Mouse (Mus musculus) megakaryocyte, embryonic 14.5 days (primary cell): ENCODE data around the gene 9230104L09Rik. TPM values are rescaled to one million over a fixed set of nuclear protein-coding genes. Genes with fewer than 3 reads are reported as not detected.

Experiments used
- H3K27me3 ChIP-seq: replicated peaks from 2 replicates; pipeline ENCODE3; 2012; ENCODE audit warnings: inconsistent platforms
- H3K36me3 ChIP-seq: replicated peaks from 2 replicates; pipeline ENCODE3; 2012; ENCODE audit warnings: low read length, inconsistent platforms, mixed read lengths
- H3K4me1 ChIP-seq: 2 replicates; pipeline ENCODE4 v1.6.1; 2012; ENCODE audit warnings: inconsistent platforms
- H3K4me3 ChIP-seq: replicated peaks from 2 replicates; pipeline ENCODE3; 2012; ENCODE audit warnings: moderate library complexity, mild to moderate bottlenecking, inconsistent platforms
- H3K9me3 ChIP-seq: 2 replicates; pipeline ENCODE4 v1.6.1; 2012; ENCODE audit warnings: inconsistent platforms
- FLI1 ChIP-seq: IDR thresholded peaks from 2 replicates; pipeline ENCODE4 v1.6.1; 2012; ENCODE audit warnings: low read length, inconsistent platforms, mixed read lengths
- GATA1 ChIP-seq: IDR thresholded peaks from 3 replicates; pipeline ENCODE4 v1.6.1; 2012; ENCODE audit warnings: mixed read lengths, low read length, inconsistent platforms, borderline replicate concordance
- polyA plus RNA-seq: library from polyadenylated mRNA; stranded (reverse); fragments of >175 nt; gene quantifications from 2 replicates; pipeline ENCODE4 v1.2.3, GENCODE M21; 2012; ENCODE audit warnings: low replicate concordance; ENCODE audit not compliant: insufficient read depth

Gene 9230104L09Rik
- polyA plus RNA-seq, 1 experiment, result not detected

GRCm38 (mm10) chr2:148801491-148801921 lies 63.3 kb downstream of the 9230104L09Rik start:
- no peak overlapping the region for H3K4me3 ChIP-seq
- H3K36me3 ChIP-seq, result no peaks in the 10 kb centered on the region
- TF ChIP-seq GATA1, result no peak
- TF ChIP-seq FLI1, result no peak
- no peaks in the 10 kb centered on the region for H3K4me1 ChIP-seq
- H3K9me3 ChIP-seq, result no peaks in the 10 kb centered on the region
- H3K27me3 ChIP-seq, result no peaks in the 10 kb centered on the region

DNA sequence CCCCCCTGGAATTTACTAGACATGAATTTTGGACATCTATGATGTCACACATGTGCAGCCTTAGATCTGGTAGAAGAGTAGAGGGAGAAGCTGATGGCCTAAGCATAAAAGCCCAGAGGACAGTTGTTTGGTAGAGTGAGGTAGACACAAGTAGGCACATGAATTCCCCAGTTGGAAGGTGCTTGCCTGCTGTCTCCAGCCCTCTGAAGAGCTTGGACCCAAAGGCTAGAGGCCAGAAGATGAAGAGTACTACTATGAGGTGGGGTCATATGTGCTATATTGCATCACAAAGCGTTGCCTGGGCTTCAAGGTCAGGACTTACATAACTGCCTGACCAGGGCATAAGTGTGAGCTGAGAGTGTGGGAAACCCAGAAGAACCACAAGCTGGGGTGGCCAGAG lies 66.4 kb downstream of the 9230104L09Rik start, which contains the start of gene Cst8:
Cst8 (plus strand) TSS at position 301 of the 400 bp plus-strand sequence.
- TF ChIP-seq FLI1 (no peak), GATA1 (no peak)
- Histone ChIP-seq H3K27me3 (no peaks in the 10 kb centered on the region), H3K36me3 (no peaks in the 10 kb centered on the region), H3K4me3 (no peak within 1 kb of the TSS), H3K4me1 (no peaks in the 10 kb centered on the region), H3K9me3 (no peaks in the 10 kb centered on the region)

Other genes starting within 250 kb of the 9230104L09Rik start
- gene Nxt1, start 192.4 kb downstream of the 9230104L09Rik start, polyA plus RNA-seq, result 2.6 and 25.6 TPM in 2 replicates
- 5.2 and 17.8 TPM in 2 replicates for gene Gzf1, start 184.0 kb downstream of the 9230104L09Rik start, polyA plus RNA-seq
- gene Napb, start 132.6 kb downstream of the 9230104L09Rik start, polyA plus RNA-seq, result not detected in 2 replicates
- gene Cstl1, start 114.7 kb downstream of the 9230104L09Rik start, polyA plus RNA-seq, result not detected in 2 replicates
- gene Cst11, start 93.5 kb downstream of the 9230104L09Rik start, polyA plus RNA-seq, result not detected in 2 replicates
- gene 8030411F24Rik, start 83.0 kb downstream of the 9230104L09Rik start, polyA plus RNA-seq, result not detected in 2 replicates
- not detected in 2 replicates for gene Cst12, start 75.7 kb downstream of the 9230104L09Rik start, polyA plus RNA-seq
- gene Cst8, start 66.3 kb downstream of the 9230104L09Rik start, polyA plus RNA-seq, result not detected in 2 replicates
- gene Cst13, start 45.0 kb downstream of the 9230104L09Rik start, polyA plus RNA-seq, result not detected in 2 replicates
- gene Cst9, start 29.9 kb downstream of the 9230104L09Rik start, polyA plus RNA-seq, result not detected in 2 replicates
- 199 and 636 TPM in 2 replicates for gene Cst3, start 10.7 kb upstream of the 9230104L09Rik start, polyA plus RNA-seq
- gene Gm1330, start 138.2 kb upstream of the 9230104L09Rik start, polyA plus RNA-seq, result not detected in 2 replicates
- gene Gm10750, start 152.2 kb upstream of the 9230104L09Rik start, polyA plus RNA-seq, result 1.5 TPM in 1 of 2 replicates, not detected in the other